Mouse (Mus musculus): ENCODE data around the gene Il34.

The Il34 gene

DNA sequence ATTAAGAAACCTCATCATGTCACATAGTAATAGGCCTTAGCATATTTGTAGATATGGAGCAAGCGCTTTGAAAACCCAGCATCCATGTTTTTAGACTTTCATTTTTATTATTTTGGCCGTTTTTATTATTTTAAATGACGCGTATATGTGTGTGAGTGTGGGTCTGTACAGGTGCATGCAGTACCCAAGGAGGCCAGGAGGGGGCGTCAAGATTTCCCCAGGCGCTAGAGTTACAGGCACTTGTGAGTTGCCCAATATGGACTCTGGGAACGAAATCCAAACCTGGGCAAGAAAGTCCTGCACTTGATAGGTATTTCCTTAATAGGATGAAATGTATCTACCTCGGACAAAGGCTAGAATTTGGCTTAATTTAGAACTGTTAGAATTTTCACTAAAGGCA is 30.4 kb downstream of the Il34 start:
- no peak for DNase-seq

DNA sequence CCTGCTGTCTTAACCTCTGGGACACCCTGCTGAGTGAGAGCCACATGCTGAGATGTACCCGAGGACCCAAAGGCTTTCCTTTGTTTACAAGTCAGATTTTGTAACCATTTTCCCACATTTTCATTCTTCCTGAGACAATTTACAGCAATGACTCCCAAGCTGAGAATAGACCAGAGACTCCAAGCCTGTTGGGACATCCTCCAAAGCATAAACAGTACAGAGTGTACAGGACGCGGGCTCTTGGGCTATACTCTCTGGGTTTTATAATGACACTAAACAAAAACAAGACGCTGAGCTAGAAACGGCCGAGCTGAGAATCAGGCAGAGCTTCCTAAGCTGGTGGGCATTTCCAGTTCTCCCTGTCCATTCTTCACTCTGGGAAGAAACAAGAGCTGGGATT is 31.0 kb downstream of the Il34 start:
- no peak for DNase-seq

DNA sequence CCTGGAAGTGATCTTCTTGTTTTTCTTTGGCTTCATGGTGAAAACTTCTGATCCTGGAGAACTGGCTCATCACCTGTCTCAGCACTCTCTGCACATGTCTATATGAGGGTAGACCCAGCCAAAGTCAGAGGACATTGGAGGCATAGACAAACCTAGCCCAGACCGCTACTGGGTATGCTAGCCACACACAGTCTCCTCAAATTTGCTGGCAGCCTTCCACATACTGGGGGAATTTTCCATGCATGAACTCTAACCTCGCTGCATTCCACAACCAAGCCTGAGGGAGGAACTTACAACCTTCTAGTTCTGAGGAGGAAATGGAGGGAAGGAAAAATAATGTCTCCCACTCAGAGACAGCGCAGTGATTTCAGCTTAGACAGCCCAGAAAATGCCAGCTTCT is 31.7 kb downstream of the Il34 start:
- no peak for DNase-seq

DNA sequence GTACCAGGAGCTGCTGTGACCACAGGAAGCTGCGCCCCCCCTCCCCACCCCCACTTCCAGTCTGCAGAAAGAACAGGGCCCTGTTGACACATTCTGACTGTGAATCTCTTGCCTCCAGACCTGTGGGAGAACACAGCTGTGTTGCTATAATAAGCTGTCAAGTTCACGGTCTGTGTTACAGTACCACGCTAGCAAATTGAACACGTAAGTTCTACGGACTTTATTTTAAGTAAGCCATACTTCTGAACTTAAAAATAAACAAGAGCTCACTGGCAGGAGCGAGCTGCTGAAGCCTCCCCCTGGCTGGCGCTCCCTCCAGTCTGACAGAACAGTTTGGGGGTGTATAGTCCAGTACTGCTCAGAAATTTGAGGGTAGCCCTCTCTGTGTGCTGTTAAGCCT is 33.3 kb downstream of the Il34 start:
- DNase-seq = no peak

DNA sequence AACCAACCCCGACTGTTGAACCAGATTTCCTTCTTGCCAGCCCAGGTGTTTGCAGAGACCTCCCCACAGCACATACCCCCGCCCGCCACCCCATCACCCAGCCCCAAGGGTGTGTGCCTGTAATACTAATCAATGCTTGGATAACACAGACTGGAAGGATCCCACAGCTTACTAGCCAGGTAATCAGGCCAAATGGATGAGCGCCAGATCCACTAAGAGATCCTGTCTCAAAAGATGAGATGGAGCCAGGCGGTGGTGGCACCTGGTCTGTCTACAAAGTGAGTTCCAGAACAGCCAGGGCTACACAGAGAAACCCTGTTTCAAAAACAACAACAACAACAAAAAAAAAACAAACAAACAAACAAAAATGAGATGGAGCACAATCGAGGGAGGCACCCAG is 38.5 kb downstream of the Il34 start:
- DNase-seq = no peak

DNA sequence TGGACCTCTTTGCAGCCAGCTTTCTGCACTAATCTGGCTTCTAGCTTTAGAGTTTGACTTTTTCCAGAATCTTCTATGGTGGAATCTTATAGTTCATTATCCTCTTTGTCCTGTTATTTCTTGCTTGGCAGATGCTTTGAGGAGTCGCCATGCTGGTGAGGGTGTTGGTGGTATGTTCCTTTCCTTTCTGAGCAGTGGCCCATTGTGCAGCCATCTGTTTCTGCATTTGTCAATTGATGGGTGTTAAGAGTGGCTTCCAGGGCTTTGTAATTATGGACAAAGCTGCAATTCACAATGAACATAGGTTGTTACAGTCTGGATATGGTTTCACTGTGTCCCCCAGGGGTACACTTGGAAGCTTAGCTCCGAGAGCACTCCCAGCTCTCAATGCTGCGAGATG is 41.1 kb downstream of the Il34 start:
- DNase-seq = no peak

DNA sequence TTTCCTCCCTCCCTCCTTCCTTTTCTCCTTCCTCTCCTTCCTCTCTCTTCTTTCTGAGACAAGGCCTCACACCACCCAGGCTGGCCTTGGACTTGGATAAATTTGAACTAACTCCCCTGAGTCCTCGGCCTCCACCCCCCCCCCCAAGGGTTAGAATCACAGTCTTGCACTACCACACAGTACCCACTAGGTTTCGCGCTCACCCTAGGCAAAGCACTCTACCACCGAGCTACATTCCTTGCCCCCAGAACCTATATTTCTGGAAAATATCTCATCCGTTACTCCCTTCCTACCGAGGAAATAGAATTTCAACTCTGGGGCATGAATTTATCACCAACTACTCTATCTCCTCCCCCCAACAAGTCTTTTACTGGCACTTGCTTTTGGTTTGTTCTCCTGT is 43.7 kb downstream of the Il34 start:
- no peak for DNase-seq

DNA sequence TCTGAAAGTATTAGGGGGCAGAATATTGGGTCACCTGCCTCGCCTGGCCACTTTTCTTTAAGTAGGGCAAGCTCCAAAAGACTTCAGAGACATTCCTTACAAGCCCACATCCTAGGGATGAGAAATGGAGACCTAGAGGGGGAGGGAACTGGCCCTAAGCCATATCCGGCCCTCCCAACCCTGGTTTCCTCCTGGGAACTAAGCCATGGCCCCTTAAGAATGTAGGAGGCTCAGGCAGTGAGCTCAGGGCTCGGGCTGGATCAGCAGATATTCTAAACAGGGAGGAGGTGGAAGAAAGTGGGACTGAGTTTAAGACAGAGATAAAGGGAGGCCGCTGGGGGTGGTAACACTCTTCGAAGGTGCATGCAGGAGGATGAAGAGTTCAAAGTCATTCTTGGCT is 44.5 kb downstream of the Il34 start:
- no peak for DNase-seq

DNA sequence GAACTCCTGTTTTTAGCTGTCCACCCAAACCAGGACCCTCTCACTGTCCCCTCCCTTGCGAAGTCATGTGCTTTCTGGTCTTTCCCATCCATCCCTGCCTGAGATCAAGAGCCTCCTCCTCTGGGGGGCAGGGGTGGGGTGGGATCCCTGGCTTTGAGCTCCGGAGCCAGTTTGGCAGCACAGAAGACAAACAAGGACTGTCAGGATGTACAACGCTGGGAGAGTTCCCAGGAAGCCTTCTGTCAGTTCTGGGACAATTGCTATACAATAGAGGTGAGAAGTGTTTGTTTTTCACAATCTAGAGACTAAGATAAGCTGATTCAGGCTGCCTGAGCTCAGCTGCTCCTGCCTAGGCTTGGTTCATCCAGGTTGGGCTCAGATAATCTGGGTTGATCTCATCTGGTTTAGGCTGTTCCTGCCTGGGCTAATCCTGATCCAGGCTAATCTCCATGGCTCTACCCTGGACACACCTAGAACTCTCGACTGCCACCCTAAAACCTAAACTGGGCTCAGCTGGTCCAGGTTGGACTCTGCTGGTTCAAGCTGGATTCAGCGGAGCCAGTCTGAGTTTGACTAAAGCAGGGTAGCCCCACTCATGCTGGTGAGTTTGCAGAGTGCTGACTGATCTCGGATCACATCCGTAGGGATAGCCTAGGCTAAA is 45.3 kb downstream of the Il34 start:
- DNase-seq = no peak

DNA sequence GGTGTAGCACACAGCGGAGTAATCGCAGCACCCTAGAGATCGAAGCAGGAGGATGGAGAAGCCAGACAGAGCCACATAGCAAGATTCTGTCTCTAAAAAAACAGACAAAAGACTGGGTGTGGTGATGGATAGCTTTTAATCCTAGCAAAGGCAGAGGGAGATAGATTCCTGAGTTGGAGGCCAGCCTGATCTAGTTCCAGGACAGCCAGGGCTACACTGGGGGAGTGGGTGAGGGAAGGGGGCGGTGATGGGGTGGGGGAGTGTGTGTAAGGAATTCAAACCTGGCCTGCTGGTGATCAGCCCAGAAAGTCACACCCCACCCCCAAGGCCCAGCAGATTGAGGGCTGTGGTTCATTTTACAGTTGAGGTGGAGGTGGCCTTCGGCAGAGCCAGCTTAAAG is 49.5 kb downstream of the Il34 start:
- DNase-seq = no peak

DNA sequence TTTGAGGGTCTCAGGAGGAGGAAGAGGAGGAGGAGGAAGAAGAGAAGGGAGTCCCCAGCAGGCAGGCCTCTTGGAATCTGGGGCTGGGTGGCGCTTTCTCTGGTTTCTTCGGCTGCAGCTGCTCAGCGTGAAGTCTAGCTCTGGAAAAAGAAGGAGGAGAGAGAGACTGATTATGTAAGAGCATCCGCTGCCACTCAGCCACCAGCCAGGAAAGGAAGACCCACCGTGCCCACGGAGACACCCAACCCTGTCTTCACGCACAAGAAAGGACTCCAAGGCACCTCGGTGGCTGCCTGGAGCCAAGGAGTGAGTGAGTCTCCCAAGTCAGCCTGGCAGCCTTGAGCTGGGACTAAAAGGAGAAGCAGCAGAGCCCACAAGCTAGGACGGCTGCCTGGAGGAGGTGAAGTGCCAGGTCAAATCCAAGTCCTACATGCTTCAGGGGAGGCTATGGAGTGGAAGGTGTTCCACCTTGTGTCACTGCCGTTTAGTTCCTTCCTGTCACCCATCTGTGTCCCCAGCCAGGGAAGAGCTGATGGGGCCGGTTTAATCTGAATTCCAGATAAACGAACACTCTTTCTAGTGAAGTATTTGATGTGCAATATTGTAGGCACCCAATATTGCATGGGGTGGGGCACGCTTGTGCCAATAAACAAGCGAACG is 50.1 kb downstream of the Il34 start:
- no peak for DNase-seq

DNA sequence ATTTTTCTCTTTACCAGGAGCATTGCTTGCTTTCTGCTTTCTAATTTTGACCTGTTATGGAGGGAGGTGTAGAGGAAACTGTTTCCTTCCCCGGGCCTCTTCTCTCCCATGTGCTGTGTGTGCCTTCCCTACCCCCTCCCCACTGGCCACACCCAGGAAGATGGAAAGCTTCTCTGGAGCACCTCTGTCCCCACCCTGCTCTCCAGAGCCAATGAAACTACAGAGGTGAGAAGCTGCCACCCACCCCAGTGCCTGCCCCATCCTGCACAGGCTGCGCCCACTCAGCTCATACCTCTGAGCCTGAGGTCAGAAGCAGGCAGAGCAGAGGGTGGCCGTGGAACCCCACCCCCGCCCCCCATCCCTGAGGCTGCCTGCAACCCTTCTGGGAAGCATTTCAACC is 51.0 kb downstream of the Il34 start:
- DNase-seq = no peak

DNA sequence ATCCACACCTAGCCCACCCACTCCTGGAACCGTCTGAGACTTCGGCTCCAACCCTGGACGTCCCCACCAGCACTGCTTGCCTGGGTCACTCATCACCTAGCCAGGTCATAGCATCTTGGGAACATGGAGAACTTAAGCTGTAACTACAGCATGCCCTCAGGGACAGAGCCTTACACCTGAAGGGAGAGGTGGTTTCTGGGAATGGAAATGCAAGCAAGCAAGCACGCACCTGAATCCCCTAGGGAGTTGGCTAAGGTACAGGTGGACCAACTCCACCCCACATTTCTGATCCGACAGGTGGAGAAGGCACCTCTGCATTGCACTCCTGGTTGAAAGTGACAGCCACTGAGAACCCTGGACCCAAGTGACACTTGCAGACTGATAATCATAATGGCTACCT is 54.2 kb downstream of the Il34 start:
- DNase-seq = no peak

DNA sequence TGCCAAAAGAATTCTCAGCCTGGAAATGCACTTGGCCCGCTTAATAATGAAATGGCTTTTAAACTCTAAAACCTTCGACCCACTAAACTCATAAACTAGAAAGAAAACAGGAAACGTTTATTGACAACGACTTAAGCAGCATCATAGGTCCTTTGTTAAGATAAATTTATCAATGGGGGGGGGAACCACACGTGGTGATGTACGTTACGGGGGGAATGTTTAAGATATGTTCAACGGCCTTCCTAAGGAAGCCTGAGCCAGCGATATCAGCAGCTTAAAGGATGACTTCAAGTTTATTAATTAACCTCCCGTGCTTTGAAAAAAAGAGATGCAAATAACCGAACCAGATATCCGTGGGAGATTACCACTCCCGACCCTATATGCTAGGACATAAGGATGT is 55.5 kb downstream of the Il34 start:
- DNase-seq = no peak

DNA sequence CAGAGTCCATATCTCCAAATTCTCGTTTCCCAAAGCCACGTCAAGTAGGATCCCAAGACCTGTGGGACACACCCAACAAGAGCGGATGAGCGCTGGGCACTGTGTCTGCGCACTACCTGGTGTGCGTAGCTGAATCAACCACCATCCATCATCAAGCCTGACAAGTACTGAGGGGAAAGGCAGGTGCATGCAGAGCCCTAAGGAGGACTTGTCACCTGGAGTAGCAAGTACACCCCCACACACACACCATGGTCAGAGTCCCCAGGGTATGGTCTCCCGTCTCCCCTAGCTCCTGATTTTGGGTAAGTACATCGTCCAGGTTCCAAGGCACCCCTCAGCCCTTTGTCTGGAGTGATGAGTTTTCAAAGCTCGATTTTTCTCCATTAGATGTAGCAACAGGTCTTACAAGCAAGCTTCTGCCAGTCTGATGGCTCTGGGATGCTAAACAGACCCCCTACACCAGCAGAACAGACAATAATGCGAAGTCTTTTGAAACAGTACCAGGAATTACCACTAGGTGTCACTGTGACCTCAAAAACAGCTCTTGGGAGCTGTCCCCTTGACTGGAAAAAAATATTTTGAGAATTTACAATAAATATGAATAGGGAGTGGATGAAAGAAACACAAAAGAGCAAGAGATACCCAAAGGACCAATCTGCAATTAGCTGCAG is 56.1 kb downstream of the Il34 start:
- no peak for DNase-seq

DNA sequence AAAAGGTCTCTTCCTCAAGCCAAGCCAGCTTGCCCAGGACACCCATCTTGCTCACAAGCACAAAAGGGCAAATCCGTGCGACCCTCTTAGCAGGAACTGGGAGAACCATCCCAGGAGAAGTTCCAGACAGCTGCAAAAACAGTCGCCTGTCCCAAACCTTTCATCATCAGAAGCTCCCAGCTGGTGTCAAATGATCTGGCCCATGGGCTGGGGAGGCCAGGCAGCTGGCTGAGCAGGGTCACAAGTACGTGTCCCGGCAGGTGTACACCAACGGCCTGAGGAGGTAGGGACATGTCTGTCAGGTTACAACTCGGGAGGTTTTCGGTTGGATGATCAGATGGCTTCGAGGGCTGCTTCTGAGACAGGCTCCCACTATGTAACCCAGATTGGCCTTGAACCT is 59.1 kb downstream of the Il34 start:
- no peak for DNase-seq

DNA sequence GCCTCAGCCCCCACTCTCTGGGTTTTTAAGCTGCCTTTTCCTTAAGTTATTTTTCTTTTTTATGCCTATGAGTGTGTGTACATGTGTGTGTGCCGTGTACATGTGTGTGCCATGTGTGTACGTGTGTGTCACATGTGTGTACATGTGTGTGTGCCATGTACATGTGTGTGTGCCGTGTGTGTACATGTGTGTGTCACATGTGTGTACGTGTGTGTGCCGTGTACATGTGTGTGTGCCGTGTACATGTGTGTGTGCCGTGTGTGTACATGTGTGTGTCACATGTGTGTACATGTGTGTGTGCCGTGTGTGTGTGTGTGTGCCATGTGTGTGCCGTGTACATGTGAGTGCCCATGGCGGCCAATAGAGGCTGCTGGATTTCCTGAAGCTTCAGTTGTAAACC is 60.6 kb downstream of the Il34 start:
- DNase-seq = no peak

DNA sequence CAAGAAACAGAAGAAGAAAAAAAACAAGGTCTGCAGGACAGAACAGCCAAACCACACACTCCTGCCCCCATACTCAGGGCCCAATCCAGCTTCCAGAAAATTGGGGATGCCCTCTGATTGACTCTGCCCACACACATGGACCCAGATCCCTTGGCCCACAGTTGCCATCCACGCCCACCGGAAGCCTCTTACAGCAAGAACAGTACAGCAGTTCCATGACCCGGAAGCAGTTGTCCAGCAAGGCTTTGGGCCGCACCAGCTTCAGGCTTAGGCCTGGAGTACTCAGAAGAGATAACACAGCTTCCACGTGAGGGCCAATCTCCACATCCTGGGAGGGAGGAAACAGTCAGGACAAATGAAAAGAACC is 63.3 kb downstream of the Il34 start:
- DNase-seq = no peak

DNA sequence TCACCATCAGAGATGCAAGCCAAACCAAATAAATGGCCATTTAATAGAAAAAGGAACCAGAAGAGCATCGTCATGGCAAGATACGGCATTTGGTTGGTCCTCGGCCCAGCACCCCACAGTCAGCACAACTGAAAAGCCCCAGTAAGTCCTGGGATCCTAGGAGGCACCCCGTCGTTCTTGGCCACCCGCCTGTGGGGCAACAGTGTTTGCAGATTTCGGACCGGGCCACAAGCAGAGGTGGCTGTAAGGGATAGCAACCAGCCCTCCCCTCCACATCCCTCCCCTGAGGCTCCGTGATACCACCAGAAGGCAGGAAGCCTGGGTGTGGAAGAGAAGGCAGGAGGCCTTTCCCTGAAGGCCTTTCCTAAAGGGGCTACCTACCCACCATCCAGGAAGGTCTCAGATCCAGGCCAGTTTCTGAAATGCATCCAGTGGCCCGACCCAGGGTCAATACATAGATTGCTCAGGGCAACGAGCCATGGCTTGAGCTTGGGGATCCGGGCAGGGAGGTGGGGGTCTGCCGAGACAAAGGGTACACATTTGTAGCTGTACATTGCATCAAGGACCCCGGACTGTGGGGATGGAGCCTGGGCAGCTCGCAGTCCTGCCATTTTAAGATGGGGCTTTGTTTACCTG is 63.8 kb downstream of the Il34 start:
- no peak for DNase-seq

DNA sequence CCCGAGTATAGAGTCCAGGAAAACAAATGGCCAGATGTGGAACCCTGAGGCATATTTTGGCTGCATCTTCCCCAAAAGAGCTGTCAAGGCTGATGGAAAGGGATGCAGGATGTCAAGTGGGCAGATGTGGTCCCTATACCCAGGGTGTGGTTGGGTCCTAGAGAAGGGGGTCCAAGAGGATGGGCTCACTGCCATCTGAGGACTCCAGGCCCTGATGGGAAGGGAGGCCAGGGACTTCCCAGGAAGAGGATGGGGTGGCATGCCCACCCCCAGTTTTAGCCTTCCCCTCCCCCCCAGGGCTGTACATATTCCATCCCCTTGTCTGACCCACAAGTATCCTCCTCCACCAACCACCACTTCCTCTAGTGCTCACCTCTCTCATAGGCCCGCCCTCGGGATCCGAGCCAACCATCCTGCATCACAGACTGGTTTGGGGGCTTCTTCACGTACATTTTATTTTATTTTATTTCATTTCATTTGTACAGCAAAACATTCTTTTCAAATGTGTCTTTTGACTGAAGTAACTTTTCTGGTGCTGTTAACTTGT is 65.0 kb downstream of the Il34 start:
- no peak for DNase-seq

DNA sequence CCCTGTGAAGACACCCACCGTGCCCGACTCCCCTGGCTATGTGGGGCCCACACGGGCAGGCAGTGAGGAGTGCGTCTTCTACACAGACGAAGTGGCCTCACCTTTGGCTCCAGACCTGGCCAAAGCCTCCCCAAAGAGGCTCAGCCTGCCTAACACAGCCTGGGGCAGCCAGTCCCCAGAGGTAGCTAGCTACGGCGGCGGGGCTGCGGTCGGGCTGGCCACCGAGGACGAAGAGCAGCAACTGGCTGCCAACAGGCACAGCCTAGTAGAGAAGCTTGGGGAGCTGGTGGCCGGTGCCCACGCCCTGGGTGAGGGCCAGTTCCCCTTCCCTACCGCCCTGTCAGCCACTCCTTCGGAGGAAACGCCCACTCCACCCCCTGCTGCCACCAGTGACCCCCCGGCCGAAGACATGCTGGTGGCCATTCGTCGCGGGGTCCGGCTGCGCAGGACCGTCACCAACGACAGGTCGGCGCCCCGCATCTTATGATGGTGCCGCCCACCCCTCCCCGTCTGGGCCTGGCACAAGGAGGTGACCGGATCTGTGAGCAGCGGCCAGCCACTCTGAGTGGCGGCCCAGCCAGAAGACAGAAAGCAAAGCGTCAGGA is 67.0 kb downstream of the Il34 start:
- no peak for DNase-seq

DNA sequence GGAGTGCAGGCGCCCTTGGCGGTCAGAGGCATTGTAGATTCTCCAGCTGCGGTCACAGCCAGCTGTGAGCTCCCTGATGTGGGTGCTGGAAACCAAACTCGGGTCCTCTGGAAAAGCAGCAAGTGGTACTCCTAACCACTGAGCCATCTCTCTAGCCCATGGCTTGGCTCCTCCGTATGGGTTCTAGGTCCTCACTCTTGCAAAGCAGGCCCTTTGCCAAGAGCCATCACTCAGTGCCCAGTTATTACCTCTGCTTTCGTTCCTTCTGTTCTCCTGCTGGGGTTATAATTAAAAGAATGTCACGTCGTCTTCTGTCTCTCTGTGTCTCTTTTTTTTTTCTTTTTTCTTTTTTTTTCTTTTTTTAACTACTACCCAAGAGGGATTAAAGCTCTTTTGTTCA is 72.7 kb downstream of the Il34 start:
- no peak for DNase-seq

DNA sequence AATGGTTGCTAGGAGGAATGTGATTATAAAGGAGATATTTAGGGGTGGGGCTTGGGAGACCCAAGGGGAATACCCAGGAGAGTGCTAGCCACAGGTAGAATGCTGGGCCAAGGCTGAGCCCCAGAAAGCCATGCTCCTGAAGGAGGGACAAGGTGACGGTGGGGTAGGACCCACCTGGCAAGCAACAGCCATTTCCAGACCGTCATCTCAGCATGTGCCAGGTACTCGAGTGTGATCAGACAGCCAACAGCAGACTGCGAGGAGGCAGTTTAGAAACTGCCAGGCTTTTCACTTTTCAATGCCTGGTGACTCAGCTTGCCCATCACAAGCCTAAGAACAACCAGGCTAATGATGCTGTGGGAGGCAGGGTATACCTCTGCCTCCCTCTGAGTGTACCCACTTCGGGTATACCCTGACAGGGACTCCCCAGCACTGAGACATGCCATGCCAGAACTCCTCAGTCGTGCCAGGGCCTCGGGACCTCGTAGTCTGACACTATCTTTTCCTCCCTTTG is 74.3 kb downstream of the Il34 start:
- DNase-seq = no peak

Data from right cerebral cortex, postnatal 4 days (tissue).